Mouse (Mus musculus) lung, postnatal 4 days (tissue): Measurements from ENCODE around the gene Abcb11.
A peak's percentile ranks its signal among the peaks of the same experiment; 100 is the strongest.
"Not testable (repeated sequence)": the region's sequence is repeated elsewhere in the genome, so short reads cannot be mapped to it uniquely, and the experiment has no call there.

ENCODE experiments used
- DNase-seq, 2 experiments: peaks; one replicate each; pipeline ENCODE4 v3.0.0; 2021

Abcb11 gene

DNA sequence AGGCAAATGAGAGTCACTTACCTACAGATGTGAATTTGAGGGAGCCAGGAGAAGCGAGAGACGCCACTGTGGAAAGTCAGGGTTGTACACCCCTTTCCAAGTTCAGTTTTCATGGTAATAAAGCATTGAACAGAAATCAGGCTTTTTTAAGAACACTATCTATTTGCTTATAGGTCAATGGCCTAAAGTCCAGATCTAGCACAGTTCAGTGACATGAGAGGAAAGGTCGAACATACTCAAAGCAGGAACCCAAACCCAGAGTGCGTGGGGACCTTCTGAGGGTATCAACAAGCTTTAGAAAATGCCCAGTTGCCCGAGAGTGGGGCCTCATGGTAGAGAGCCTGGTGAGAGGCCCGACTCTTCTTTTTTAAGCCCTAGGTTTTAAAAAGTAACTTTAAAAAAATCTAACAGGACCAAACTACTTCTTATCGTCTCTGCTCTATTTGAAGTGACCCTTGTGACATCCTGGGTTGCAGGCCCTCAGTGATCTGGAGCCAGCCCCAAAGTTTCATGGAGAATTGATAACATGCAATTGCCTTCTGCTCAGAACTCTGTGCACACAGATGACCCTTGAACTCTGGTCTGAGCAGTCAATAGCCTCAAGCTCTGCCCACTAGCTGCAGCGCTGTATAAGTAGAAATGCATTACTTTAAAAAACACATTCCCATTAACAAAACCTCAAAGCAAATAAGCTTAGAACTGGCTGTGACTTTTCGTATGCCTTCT, at the start of gene Abcb11:
Gene Abcb11 (minus strand): TSS at position 121 of the 726 bp plus-strand sequence.
- no peak for DNase-seq

DNA sequence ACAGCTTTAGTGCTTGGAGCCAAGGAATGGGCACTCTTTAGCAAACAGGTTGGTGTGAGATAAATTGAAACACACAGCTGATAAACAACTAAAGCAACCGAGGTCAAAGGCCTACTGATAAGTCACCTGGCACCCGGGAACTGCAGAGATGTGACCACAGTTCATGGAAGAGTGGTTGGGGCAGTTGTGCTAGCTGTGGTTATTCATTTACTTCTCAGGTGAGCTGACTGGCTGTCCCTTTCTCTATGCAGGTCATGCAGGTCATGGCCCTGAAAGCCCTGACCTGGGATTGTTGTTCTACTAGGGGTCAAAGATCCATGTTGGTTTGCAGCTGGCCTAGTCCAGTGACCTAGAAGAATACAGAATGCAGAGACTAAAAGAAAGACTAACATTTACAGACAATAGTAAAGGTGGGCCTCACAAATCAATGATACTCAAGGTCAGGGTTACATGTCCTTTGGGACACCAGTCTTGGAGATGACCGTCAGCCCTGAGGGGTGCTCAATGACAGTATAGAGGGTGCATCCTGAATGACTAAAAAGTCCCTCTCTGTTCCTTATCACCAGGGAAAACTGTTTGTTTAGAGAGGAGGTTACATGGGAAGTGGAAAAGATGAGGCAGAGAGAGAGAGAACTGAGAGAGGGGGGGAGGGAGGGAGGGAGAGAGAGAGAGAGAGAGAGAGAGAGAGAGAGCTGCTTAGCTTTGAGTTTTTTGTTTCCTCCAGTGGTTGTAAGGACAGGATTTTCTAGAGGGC, 43.9 kb upstream of the Abcb11 start:
- no peak for DNase-seq

DNA sequence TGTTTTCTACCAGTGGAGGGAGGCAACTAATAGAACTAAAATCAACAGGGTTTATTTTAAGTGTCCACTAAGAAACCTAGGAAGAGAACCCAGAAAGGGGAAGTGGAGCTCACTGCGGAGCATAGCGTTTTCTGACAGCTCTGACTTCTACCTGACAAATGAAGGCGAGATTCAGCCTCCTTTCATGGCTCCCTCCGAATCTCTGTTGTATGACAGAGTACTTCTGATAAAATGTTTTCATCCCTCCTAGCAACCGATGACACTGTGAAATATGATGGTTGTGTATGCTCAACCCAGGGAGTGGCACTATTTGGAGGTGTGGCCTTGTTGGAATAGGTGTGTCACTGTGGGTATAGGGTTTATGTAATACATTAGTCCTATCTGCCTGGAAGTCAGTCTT, 40.4 kb upstream of the Abcb11 start:
- DNase-seq = no peak

DNA sequence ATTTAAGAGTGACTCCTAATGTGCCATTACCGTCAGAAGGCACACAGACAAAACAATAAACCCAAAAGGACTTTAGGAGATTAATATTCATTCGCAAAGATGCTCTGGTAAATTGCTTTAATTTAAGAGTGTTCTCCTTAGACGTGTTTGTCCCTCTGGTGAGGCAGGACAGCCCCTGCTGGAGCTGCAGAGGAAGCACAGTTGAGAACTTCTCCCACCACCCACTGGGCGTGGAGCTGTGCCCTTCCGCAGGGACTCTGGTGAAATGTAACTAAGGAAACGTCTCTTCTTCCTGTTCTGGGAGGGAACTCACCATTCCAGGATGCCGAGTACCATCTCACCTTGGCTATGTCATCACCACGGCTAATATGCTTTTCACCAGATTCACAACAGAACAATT, 39.3 kb upstream of the Abcb11 start:
- peak; percentile 35 to 48 for DNase-seq

DNA sequence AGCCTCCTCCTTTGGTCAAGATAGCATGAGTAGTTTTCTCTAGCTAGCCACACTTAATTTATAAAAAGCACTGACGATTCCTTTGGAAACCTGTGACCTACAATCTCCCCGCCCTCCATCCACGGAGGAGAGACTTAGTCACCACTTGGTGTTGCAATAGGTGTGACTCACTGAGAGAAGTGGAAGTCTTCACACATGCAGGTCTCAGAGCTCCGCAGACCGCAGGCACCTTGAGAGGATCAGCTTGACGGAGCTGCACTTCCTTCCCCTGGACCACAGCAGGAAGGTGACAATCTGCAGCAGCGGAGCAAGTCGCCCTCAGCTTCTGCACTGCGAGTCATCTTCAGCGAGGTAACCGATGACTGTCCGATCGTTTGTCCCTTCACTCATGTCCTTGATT, 37.9 kb upstream of the Abcb11 start, which contains the start of gene Dhrs9:
Gene Dhrs9 (plus strand): TSS at position 165 of the 400 bp plus-strand sequence.
- DNase-seq = peak; percentile 52 to 62

DNA sequence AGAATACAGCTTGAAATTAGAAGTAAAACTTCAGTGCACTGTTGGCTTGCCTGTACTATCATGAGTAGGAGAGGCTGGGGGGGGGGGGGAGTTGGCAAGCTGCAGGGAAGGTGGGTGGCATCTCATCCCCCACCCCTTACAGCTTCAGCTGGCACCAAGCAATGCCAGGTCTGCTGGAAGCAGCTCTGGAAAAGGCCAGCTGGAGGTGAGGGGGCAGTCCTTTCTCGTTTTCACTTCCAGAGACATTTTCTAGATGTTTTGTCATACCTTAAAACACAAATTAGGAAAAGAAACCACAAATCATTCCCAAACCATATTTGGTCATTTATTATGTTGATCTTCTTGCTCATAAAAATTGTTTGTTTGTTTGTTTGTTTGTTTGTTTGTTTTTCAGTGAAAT, 37.4 kb upstream of the Abcb11 start:
- no peak for DNase-seq

DNA sequence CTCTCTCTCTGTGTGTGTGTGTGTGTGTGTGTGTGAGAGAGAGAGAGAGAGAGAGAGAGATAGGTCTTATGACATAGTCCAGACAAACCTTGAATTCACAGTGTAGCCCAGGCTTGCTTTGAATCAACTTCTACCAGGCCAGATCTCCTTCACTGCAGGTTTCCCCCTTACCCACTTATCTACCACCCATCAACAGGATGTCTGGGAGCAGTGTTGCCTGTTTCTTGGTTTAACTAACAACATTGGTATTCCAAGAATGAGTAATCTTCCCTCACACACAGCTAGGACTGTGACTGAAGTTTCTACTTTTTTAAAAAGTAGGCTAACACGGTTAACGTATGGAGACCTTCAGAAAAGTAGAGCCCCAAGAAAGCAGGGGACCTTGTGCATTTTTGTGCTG, 34.4 kb upstream of the Abcb11 start:
- DNase-seq = no peak

DNA sequence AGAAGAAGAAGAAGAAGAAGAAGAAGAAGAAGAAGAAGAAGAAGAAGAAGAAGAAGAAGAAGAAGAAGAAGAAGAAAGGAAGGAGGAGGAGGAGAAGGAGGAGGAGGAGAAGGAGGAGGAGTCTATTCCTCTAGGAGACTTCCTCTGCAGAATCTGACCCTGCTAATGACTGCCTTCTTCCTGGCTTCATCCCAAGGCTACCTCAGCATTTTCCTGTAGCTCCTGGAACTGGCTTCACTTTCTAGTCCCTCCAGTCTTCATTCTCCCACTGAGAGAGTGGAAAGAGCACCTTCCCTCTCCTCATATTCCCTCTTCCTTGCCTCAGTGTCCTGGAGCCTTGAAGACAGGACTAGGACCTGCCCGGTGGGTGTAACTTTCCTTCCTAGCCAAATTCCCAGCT, 22.9 kb upstream of the Abcb11 start:
- no peak for DNase-seq

DNA sequence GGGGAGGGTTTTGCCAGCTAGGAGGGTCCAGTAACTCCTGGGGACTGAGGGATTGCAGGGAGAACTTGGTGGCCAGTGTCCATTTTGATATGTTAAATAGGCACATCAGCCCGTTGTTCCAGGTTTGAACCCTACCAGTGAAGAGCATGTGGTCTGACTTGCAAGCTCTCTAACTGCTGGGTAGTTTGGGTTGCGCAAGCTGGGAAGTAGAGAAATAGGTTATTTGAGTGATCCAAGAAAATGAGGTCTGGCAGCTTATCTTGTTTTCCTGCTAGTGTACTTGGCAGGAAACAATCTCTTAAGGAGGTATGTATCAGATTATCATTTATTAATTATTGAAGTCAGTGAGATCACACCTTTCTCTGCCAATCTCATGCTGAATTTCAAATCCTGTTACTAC, 22.4 kb upstream of the Abcb11 start:
- DNase-seq = no peak

DNA sequence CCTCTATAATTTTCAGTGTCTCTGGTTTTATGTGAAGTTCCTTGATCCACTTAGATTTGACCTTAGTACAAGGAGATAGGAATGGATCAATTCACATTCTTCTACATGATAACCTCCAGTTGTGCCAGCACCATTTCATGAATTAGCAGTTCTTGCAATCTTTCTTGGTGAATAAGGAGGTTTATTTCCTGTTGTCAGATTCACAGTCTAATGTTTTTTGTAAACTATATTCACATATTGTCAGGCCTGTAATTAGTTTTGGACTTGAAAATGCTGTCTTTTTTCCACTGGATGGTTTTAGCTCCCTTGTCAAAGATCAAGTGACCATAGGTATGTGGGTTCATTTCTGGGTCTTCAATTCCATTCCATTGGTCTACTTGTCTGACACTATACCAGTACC, 13.0 kb upstream of the Abcb11 start:
- not testable (repeated sequence) for DNase-seq

DNA sequence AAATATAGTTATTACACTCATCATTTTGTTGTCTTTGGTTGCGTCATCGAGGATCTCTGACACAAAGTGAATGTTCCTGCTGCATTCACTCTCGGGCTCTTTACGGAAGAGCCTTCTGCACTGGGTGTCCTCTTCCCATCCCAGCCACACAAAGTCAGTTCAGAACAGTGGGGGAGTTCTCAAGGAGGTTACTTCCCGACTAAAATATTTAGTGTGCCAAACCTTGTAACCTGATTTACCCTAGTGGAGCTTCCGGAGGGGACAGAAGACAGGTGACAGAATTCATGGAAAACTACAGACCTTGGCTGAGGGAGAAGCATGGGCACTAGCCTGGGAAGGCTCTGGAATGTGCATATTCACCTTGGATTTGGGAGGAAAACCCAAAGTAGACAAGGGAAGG, 910 bp downstream of the Abcb11 start:
- DNase-seq = no peak

DNA sequence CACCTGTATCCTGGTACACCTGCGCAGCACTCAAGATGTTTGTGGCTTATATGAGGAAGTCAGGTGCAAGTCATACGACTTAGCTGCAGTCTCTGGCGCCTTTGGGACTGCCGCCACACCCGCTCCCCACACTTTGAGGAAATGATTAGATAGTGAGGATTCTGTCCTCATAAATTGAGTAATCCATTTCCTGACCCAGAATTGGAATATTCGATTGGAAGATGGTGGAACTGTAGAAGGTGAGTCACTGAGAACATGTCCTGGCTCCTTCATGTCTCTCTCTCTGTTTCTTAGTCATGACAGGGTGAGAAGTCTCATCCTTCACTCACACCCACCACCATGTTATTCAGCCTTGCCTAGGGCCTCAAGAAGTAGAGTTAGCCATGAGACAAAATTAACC, 10.9 kb downstream of the Abcb11 start:
- DNase-seq = not testable (repeated sequence)

DNA sequence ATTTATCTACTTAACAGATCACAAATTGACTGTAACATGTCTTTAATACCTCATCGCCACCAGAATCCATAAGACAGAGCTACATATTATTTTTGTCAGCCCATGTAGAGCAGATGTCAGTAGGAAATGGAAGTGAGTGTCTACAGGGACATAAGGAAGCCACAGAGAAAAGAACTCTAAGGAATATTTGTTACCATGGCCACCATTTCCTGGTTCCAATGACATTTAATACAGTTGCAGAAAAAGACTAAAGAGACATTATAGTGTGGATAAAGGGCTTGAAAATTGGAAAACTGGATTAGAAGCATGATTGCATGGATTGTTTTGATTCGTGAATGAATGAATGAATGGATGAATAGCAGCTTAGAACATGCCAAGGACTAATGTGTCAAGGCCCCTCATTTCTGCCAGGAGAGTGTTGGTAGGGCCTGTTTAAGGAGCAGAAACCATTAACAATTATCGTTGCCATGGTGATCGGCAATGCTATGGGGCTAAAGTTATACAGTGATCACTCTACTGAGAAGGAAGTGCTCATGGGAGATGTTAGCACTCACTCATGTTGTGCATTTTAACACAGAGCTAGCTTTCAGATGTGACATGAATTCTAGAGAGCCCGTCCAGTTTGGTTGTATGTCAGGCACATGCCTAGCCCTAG, 13.8 kb downstream of the Abcb11 start:
- DNase-seq = no peak

DNA sequence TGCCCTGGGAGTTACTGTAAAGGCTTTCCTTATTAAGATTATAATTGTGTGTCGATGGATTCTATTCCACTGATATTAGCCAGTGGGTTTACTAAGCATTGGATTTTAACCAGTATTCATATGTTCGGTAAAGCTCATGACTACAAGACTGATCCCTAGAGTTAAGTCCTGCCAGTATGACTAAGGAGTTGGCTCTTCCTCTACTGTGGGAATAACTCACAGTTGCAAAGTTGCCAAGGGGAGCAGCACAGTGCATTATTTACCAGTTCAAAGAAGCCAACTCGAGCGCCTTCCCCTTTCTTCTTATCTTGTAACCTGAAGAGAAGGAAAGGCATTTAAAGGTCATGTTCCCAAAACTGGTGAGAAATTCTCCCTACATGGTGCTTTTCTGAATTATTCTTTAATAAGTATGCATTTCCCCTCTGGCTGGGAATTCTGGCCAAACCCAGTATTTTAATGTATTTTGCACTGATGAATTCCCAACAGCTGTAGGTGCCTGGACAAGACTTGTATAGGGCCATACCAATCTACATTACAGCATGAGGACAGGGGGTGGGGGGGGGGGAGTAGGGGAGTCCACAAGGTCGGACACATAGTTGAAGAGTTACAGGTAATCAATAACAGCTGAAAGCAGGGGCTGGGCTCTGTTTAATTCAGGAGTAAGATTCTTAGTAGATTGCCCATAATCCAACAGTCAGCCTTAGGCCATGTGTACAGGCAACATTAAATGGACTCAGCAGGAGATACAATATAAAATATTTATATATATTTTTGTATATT, 17.3 kb downstream of the Abcb11 start:
- DNase-seq = no peak

DNA sequence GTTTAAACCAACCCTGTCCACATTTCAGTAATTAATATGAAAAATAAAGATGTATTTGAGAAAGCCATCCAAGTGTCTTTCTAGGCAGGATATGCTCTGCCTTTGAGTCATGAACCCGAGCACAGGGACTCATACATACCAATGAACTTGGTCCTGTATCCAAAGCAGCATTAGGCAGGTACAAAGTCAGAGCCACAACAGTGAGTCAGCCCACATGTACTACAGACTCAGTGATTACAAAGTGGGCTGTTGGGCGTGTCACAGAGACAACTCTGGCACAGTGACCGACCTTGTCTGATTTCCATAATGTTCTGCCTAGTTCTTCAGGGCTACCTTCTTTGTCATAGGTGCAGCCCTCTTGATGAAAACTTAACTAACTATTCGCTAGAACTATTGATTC, 19.4 kb downstream of the Abcb11 start:
- no peak for DNase-seq

DNA sequence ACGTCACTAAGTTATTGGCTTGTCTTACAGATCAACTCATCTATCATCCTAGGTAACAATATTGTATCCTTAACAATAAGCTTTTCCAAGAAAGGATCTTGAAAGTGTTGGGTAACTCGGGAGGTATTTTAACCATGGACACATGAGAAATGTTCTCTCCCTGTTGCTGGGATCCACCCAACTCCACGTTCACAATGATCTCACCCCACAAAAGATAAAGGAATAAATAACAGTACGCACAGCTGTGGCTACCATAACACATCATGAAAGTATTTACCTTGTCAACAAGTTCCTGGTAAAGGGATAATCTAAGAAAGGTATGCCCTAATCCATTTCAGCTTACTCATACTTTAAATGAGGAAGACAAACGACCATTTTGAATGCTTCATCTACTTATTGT, 21.0 kb downstream of the Abcb11 start:
- no peak for DNase-seq

DNA sequence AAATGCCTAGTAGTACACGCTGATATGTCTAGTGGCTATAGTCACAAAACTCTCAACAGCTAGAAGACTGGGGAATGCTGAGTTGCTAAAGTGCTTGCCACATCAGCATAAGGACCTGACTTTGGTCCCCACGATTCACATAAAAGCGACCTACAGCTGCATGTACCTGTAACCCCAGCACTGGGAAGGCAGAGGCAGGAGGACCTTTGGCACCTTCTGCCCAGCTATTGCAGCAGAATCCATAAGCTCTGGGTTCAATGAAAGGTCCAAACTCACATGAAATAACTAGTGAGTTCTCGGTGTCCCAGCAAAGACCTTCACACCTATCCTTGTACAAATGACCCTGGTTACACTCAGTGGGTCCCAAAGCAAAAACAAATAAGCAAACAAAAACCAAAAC, 31.1 kb downstream of the Abcb11 start:
- DNase-seq = no peak

DNA sequence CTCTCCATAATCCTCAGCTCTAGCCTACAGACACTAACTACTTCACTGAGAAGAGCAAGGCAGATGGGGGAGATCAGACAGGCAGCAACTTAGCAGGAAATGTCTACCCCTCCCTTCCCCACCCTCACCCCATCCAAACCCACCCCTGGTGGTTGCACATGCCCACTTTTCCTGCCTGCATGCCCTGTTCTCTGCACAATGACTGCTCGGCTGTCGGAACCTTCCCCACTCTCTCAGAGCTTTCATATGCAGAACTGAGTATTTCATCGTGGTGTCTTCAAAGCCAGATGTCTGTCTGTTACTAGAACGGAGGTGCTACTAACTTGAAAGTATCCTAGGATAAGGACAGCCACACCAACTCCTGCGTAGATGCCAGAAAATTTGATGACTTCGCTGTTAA, 34.3 kb downstream of the Abcb11 start:
- no peak for DNase-seq

DNA sequence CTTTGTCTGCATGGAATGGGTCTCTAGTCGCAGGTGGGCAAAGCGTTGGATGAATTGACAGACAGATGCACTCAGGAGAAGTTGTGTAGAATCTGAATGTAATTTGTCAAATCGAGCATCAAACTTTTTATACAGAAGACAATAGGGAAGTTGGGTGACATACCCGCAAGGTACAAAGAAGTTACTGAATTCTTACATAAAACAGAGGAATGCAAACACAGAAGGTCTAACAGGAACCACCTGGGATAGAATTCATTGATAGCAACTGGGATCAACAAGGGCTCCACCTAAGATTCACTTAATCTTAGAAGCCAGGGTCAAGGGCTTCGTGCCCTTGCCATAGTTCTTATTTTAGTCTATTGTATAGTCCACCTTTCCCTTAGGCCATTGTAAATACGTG, 41.8 kb downstream of the Abcb11 start:
- DNase-seq = not testable (repeated sequence)

DNA sequence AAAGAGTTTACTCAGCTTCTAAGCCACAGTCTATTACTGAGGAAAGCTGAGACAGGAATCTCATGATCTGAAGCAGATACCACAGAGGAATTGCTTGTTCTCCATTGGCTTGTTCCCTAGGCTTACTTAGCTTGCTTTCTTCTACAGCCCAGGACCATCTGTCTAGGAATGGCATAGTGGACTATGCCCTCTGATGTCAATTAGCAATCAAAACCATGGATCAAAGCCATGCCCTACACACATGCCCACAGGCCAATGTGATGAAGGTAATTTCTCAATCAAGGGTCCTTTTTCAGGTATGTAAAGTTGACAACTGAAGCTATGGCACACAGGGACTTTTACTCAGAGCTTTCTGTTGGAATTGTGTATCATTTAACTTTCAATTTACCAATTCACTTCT, 47.9 kb downstream of the Abcb11 start:
- DNase-seq = no peak

DNA sequence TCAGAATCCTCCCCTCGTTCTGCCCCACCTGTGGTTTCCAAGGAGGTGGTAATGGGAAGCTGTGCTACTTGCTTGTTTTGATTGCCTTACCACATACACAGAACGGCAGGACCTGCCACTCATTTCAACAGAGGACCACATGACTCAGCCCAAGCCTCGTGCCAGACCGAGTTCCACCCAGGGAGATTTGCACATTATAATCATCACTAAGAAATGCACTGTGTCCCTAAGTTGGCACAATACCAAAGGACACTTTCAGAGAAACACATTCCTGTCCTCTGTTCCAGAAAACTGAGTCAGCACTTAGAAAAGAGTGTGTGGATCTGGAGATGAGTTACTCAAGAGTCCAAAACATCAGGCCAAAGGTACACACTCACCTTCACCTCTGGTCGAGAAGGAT, 53.4 kb downstream of the Abcb11 start:
- DNase-seq = no peak

DNA sequence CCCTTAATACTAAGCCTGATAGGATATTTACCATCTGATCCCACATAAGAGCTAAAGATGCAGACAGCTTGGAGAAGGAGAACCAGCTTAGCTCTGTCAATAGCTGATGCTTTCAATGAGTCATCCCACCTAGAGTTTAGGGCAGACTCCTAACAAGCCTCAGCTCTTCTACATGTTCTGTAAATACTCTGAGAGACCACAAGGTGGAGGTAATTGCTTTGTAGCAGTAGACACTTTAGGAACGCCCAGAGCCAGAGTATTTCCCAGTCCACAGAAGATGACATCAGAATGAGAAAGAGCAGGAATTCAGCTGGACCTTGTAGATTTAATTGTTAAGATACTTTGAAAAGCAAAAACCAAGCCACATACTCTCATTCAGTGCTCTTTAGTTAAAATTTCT, 66.5 kb downstream of the Abcb11 start:
- DNase-seq = no peak

DNA sequence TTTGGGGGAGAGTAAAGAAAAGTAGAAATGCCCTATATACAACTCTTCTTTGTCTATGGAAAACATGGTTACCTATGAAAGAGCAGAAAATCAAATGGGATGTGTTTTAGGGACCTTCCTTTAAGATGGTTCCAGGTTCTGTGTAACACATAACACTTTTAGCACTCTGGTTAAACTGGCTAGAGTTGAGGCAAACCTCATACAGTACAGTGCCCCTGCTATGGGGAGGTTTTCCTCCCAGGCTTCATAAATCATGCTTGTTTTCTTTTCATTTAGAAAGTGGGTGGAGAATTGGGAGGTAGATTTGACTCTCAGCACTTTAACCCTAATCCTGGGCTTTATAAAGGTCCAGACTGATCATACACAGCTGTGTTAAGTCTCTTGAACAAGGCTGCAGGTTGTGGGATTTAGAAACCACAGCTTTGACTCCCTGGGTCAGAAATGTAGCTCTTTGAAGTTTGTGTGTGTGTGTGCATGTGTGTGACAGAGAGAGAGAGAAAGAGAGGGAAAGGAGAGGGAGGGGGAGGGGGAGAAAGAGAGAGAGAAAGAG, 78.3 kb downstream of the Abcb11 start:
- DNase-seq = no peak
